Comparison of ENCODE assay signal across 14 mouse cellular contexts in genomic region chr10:120716391-120716790, GRCm38 (mm10).
DNase-seq lines count a peak whose midpoint lies in the region; ATAC-seq lines count a peak whose summit lies in the region.
"Had no signal": no experiment of that assay in that cellular context is flagged by ENCODE, and none has a peak within 500 bp of the region (broad histone marks: within the 10 kb centered on the region; RNA-seq: fewer than 3 reads in every experiment).

No protein-coding gene starts in this region.

- WGBS in heart, embryonic 13.5 days, result 62% methylated on average over 6 of the region's 6 CpGs
- 73% methylated on average over 6 of the region's 6 CpGs for WGBS in limb, embryonic 13.5 days

- ATAC-seq in heart, embryonic 13.5 days (ENCODE audit: extremely low read depth, insufficient number of reproducible peaks, low FRiP score, low TSS enrichment), result no peak
- ATAC-seq in limb, embryonic 13.5 days (ENCODE audit: low FRiP score, low read depth), result no peak
- ATAC-seq: midbrain, embryonic 16.5 days had no signal

- no peak overlapping the region for H3K4me2 ChIP-seq in heart, embryonic 13.5 days
- H3K4me2 ChIP-seq in limb, embryonic 13.5 days (replicated peaks), result no peak overlapping the region
- H3K4me2 ChIP-seq: embryonic facial prominence, embryonic 15.5 days; hindbrain, embryonic 14.5 days had no signal

- H3K9ac ChIP-seq in heart, embryonic 13.5 days, result no peak overlapping the region
- no peak overlapping the region for H3K9ac ChIP-seq in limb, embryonic 13.5 days
- H3K9ac ChIP-seq: embryonic facial prominence, embryonic 15.5 days; hindbrain, embryonic 14.5 days had no signal

- no peak for DNase-seq in heart, postnatal 25 days (ENCODE audit: low spot score)
- DNase-seq in thymus, postnatal 4 days, result peak; percentile 32
- DNase-seq in thymus, postnatal 25 days, result no peak
- no peak for DNase-seq in adrenal gland, adult (ENCODE audit: inconsistent age in 2 of 2, low spot score in 1 of 2)
- DNase-seq in c-Kit-positive CD71-positive TER-119-positive erythroid progenitor cells, embryonic 14.5 days (ENCODE audit: low spot score), result no peak
- no peak for DNase-seq in gastrocnemius, postnatal 25 days
- DNase-seq: cerebellum, adult 11-12 months; layer of hippocampus, adult 9-11 months; lung, adult 2 months had no signal

- H3K27ac ChIP-seq in heart, embryonic 13.5 days (replicated peaks), result peak overlapping the region; percentile 80
- peak overlapping the region; percentile 86 for H3K27ac ChIP-seq in limb, embryonic 13.5 days
- H3K27ac ChIP-seq: hindbrain, embryonic 14.5 days had no signal

- peaks cover 27% of the 10 kb centered on the region for H3K4me1 ChIP-seq in heart, embryonic 13.5 days
- peaks cover 65% of the 10 kb centered on the region for H3K4me1 ChIP-seq in limb, embryonic 13.5 days

- H3K27me3 ChIP-seq in heart, embryonic 13.5 days (replicated peaks), result 0 out of 2 replicates have a peak, but pooled peaks cover 3% of the 10 kb centered on the region
- no peaks in the 10 kb centered on the region for H3K27me3 ChIP-seq in limb, embryonic 13.5 days
- H3K27me3 ChIP-seq: embryonic facial prominence, embryonic 15.5 days had no signal

- H3K9me3 ChIP-seq in heart, embryonic 13.5 days, result no peaks in the 10 kb centered on the region
- no peaks in the 10 kb centered on the region for H3K9me3 ChIP-seq in limb, embryonic 13.5 days
- H3K9me3 ChIP-seq: embryonic facial prominence, embryonic 15.5 days had no signal

- no peaks in the 10 kb centered on the region for H3K36me3 ChIP-seq in heart, embryonic 13.5 days
- no peaks in the 10 kb centered on the region for H3K36me3 ChIP-seq in limb, embryonic 13.5 days
- H3K36me3 ChIP-seq: embryonic facial prominence, embryonic 15.5 days had no signal

- intact Hi-C loops in heart, postnatal 25 days (cut with DNase I), result no loop called here

- H3K4me3 ChIP-seq in heart, embryonic 13.5 days, result no peak overlapping the region
- H3K4me3 ChIP-seq in limb, embryonic 13.5 days, result no peak overlapping the region
- H3K4me3 ChIP-seq: embryonic facial prominence, embryonic 15.5 days had no signal
